Mouse (Mus musculus) natural killer cell, adult 2 months (primary cell): Measurements from ENCODE around the gene Atrip.
A peak's percentile ranks its signal among the peaks of the same experiment; 100 is the strongest.

Experiments used
- DNase-seq, 2 experiments: peaks; one replicate each; pipeline ENCODE4 v3.0.0; 2022; ENCODE audit warnings: low spot score in 2 of 2

Atrip gene

DNA sequence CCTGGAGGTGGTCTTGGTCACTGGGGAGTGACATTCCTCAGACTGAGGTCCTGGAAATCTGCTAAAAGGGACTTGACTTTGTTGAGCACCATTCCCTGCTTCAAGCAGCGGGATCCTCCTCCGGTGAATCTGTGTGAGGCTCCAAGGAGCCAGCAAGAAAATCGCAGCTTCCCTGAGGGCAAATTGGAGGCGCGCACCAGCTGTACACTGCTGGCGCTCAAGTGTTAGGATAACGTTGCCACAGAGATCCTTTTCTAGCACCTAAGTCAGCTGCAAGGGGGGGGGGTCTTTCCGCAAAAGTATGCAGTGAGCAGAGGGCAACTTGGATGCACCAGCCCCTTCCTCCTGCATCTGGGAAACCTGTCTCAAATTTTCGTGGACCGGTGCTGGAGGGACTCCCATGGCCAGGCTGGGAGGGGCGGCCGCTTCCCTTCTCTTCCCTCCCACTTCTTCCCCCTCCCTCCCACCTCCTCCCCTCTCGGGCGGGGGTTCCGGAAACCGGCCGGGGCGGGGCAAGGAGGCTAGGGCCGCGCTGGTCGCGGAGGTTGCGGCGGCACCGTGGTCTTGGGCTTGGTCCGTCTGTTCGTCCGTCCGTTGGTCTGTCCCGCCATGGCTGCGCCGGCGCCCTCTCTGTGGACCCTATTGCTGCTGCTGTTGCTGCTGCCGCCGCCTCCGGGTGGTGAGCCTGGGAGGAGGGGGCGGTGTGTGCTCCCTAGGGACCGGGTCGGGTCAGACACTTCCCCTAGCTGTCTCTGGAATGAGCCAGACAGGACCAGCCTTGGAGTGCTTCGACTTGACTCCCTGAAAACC is 35.6 kb downstream of the Atrip start, which contains the start of gene Shisa5:
Gene Shisa5 (plus strand): TSS at position 480 of the 810 bp plus-strand sequence.
- peak; percentile 59 to 62 for DNase-seq

DNA sequence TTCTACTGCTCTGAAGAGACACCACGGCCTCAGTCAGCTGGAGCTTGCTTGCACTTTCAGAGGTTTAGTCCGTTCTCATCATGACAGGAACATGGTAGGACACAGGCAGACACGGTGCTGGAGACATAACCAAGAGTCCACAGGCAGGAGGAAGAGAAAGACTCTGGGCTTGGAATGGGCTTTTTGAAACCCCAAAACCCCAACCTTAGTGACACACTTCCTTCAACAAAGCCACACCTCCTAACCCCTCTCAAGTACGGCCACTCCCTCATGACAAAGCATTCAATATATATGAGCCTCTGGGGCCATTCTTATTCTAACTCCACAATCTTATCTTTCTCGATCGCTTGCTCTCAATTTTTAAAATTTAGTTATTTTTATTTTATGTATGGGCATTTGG is 41.5 kb downstream of the Atrip start:
- DNase-seq: no peak

DNA sequence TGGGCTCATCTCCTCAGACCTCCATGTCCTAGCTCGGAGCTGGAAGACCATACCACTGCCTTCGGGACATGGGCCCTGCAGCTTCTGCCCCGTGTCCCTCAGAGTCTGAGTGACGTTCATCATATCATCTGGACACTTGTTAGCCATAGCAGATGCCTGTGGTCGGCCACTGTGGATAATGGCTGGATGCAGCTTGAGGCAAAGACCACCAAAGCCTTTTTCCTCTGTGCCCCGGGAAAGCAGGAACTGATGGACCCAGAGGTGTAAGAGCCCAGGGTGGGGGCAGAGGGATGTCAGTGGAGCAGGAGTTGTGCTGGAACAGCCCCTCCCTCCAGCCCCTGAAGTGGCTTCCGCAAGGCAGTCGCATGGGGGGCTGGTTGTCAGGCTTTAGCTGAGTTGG is 42.2 kb downstream of the Atrip start:
- DNase-seq: no peak

DNA sequence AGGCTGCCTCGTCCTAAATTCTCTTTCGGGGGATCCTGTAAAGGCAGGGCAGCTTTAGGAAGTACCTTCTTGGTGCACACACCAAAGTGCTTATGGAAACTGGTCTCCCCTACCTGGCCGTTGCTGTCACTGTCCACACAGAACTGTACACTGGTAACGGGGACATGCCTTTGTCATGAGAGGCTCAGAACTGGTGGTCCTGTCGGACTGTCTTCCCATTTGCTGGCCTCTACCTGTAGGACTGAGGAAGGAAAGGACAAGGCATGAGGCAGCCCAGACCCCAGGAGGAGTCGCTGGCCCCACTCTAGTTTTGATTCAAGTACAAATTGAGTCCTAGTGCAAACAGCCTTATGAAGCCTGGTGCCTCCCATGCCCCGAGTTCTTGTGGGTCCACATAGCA is 42.9 kb downstream of the Atrip start:
- DNase-seq: no peak

DNA sequence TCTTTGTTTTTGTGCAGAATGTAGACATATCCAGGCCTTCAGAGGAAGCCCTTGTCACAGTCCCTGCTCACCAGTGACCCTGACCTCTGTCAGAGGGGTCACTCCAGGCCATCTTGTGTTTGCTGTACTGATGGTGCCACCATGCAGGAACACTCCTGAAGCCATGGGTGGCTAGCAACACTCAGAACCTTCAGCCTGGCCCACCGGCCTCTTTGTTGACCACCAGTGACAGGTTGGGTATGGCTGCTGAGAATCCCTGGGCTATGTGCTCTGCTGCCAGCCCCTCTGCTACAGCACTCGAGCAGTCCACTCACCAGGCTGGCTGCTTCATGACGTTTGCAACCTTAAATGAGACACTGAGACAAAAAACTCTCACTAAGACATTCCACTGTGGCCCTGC is 43.6 kb downstream of the Atrip start:
- DNase-seq: no peak

DNA sequence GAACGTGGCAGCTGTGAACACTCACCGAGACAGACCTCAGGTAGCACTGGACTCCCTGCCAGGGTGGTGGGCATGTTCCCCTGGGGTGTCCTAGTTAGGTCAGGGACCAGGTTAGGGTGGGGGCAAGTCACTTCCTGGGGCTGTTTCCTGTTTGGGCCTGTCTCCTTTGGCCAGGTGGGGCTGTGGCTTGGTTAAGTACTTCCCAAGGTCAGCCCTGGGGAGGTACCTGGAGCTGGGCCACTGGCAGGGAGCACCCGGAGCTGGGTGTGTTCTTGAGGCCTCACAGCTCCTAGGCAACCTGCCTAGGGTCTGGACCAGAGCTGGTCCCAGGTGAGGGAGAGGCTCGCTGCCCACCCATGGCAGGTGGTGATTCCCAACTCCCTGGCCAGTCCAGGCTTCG is 45.0 kb downstream of the Atrip start:
- no peak for DNase-seq

DNA sequence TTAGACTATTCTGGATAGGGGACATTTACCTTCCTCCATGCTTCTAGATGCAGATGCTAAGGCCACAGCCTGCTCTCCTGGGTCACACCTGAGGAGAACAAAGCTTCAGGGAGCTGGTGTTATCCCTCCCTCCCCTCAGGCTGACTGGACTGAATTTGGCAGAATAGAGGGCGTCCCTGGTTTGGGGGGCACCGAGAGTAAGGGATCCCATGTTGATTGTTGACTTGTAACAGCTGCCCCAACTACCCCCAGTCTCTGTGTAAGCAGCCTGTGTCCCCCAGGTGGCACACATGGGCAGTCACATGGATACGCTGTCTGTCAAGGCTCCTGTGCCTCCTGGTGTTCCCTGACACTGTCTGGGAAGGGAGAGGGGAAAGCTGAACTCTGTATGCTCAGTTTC is 45.5 kb downstream of the Atrip start:
- no peak for DNase-seq

DNA sequence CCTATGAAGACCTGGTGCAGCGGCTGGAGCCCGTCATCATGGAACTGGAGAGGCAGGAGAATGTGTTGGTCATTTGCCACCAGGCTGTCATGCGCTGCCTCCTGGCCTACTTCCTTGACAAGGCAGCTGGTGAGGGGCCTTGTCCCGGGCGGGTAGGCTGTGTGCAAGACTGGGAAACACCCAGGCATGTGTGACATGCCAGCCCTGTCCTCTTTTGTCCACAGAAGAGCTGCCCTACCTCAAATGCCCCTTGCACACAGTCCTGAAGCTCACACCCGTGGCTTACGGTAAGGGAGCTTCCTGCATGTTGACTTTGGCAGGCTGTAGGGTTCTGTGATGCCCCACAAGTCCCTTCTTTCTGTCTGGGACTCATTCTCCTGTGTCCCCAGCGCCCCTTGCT is 46.4 kb downstream of the Atrip start:
- DNase-seq: no peak

DNA sequence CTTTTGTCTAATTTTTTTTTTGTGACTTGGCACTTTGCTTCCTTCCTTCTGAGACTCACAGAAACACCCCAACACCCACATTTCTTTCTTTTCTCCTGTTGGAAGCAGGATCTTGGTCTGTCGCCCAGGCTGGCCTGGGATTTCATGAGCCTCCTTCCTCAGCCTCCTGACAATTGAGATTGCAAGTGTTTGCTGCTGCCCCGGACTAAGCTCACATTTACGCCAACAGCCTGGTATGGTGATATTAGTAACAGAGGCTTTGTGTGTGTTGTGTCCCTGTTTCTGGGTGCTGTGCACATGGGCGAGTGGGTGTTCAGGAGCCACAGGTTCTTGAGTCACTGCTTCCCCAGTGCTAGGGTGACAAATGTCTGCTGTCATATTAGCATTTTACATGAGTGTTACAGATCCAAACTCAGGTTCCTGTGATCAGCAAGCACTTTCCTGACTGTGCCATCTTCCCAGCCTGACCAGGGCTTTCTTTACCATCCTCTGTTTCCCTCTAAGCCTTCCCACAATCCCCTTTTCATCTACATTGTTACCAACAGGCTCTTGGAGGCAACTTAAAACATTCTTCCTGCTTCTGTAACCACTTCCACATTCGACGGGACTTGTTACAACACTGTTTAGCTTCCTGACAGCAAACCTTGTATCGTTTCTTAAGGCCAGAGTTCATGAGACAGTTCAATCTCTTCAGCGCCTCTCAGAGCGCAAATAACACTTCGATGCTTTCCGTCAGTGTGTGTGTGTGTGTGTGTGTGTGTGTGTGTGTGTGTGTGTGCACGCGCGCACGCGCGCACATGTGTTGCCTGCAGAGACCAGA is 50.8 kb downstream of the Atrip start:
- peak in 1 of 2 experiments; percentile 24 for DNase-seq

DNA sequence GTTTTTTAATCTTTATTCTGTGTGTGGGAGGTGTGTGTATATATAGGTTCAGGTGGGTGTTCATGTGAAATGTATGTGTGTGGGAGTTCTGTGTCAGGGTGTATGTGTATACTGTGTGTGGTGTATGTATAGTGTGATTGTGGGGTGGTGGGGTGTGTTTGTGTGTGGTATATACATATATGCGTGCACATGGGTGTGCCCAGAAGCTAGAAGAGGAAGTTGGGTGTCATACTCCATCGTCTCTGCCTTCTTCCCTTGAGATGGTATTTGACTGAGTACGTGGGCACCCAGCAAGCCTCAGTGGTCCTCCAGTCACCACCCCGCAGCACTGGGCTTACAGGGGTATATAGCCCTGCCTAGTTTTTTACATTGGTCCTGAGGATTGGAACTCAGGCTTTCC is 52.5 kb downstream of the Atrip start:
- DNase-seq: peak in 1 of 2 experiments; percentile 51

DNA sequence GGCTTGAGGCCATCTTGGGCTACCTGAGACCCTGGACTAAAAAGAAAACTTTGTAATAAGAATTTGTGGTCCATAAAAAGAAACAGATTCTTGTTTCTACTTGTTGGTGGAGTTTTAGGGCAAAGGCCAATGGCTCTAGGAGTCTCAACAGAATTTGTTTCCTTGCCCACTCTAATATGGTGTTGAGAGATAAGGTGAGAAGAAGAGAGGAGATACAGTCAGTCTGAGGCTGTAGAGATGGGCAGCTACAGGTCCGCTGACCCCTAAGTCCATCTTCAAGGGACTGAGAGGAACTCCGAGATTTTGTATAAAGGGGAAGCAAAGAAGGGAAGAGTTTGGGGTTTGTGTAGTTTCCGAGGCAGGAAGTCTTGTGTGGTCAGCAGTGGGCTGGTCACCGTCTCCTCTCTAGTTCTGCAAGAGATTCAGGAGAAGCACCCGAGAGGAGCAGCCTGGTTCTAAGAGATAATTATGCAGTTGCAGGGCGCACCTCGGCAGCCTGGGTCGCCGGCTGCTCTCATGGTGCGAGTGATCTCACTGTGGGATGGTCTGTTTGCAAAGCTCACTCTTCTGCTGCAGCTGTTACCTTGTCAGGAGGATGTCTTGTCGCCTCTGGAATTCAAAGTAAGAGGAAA is 56.8 kb downstream of the Atrip start:
- no peak for DNase-seq

DNA sequence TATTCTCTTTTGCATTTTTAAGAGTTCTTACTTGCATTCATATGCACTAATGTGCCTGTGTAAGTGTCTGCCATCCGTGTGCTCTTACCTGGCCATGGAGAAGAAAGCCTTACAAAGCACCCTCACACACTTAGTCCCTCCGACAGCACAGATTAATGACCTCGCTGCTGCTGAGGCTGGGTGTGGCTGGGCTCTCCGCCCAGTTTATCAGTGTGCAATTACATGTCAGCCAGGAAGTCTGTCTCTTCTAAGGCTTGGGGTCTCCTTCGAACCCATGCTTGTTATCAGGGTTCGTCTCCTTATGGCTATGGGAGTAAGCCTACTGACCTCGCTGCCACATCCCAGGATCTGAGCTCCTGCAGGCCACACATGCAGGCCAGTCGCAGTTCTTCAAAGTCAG is 58.5 kb downstream of the Atrip start:
- DNase-seq: no peak

DNA sequence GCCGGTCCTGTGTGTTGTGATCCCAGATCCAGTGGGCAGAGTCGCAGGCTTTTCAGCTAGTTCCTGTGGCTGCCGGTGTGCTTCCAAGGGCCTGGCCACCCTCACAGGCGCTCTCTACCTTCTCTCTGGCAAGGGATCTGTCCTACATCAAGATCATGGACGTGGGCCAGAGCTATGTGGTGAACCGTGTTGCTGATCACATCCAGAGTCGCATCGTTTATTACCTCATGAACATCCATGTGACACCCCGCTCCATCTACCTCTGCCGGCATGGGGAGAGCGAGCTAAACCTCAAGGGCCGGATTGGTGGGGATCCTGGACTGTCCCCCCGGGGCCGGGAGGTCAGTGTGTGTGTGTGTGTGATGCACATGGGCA is 63.6 kb downstream of the Atrip start:
- DNase-seq: no peak

DNA sequence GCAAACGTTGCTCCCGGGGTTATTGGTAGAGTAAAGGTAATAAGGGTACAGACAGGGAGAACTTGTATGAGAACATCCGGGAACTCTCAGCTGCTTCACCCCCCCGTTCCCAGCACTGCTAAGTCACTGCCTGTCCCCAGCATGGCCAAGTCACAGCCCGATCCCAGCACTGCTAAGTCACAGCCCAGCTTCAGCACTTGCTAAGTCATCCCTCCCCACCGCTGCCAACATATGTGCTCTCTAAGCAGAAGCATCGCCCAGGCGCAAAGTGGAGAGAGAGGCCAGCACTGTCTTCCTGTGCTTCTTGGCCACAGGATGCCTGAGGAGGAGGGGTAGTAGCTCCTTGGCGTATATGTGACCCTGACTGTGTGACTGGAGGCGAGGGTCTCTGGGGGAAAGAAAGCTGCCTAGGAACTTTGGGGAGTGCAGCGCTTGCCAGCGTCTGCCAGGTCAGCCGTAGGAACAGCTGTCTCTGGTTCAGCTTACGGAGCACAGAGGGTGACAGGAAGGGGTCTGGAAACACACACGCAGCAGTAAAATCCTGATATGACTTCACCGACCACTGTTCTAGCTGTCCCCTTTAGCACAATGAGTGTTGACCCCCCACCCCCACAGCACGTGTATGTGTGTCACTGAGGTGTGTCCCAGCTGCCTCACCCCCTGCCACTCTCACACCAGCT is 64.1 kb downstream of the Atrip start:
- no peak for DNase-seq

DNA sequence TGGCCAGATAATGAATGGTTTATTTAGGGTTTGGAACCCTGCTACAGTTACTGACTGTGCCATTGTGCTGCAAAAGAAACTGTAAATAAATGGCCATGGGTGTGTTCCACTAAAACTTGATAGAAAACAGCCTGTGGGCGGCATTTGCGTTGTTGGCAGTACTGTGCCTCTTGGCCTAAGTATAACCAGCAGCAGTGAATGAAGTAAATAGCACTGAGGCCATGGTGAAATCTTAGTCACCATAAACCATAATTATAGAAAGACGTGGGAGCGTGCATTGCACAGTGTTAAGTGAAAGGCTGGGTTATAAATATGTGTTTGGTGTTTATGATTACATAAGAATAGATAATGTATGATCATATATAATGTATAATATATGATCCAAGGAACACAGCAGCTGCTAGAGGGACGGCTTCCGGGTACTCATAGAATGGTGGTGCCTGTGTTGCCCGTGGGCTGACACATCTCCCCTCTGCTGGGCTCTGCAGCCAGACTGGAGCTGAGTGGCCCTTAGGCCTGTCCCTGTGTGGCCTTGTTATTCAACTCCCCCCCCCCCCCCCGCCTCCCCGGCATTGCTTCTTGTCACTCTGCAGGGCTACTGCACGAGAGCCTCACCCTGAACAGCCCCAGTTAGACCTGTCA is 64.8 kb downstream of the Atrip start:
- DNase-seq: no peak

DNA sequence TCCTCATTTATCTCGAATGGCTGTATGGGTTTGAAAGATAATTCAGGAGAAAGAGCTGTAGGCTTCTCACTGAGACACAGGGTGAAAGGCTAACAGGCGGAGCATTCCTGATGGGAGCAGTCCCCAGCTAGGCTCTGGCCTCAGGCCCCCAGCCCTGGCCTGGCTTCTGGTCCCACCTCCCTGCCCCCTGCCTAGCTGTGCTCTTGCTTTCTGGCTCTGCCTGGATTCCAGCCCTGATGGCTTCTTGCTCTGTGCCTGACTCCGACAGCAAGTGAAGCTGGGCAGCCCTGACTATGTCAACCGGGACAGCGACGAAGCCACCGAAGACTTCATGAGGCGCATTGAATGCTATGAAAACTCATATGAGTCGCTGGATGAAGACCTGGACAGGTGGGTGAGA is 65.8 kb downstream of the Atrip start:
- DNase-seq: no peak
